Mouse (Mus musculus) megakaryocyte, embryonic 14.5 days (primary cell): ENCODE results near the gene Zfp988.
"Not testable (repeated sequence)": the region's sequence is repeated elsewhere in the genome, so short reads cannot be mapped to it uniquely, and the experiment has no call there.

Experiments used
- FLI1 ChIP-seq: IDR thresholded peaks from 2 replicates; pipeline ENCODE4 v1.6.1; 2012; ENCODE audit warnings: low read length, inconsistent platforms, mixed read lengths
- GATA1 ChIP-seq: IDR thresholded peaks from 3 replicates; pipeline ENCODE4 v1.6.1; 2012; ENCODE audit warnings: mixed read lengths, low read length, inconsistent platforms, borderline replicate concordance

DNA sequence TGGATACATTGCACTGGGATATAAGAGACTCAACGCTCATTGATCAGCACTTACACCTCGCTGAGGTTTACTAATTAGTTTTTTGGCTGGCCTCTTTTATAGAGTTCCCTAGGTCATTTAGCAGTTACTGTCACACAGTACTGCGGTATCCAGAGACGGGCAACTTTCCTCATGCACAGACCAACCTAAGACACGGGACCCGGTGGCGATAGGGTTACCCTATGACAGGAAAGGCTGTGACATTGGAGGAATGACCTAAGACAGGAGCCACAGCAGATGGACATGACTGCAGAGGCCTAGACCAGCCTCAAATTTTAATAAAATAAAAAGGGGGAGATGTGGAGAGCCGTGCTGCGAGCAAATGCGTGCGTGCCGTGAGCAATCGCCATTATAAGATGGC, 33.9 kb upstream of the Zfp988 start:
- TF ChIP-seq GATA1, FLI1: not testable (repeated sequence)
